Mouse (Mus musculus) lung, postnatal 25 days (tissue): ENCODE measurements around the gene Id2.

Source experiments
- DNase-seq: peaks from one replicate; pipeline ENCODE4 v3.0.0; 2022; ENCODE audit warnings: low spot score

Id2 gene

GRCm38 (mm10) chr12:25104541-25104940, 7.6 kb upstream of the Id2 start:
- no peak for DNase-seq

GRCm38 (mm10) chr12:25103911-25104310, 7.0 kb upstream of the Id2 start:
- no peak for DNase-seq

GRCm38 (mm10) chr12:25101389-25101788, 4.4 kb upstream of the Id2 start:
- no peak for DNase-seq

GRCm38 (mm10) chr12:25100411-25101217, 3.7 kb upstream of the Id2 start:
- peak; percentile 52 for DNase-seq

- DNase-seq, result no peak
Measured at GRCm38 (mm10) chr12:25099563-25100408, 2.8 kb upstream of the Id2 start.

- peak; percentile 41 for DNase-seq
Measured at GRCm38 (mm10) chr12:25099313-25099562, 2.3 kb upstream of the Id2 start.

- DNase-seq, result peak; percentile 95
Measured at GRCm38 (mm10) chr12:25098561-25099312, 1.8 kb upstream of the Id2 start.

- DNase-seq, result no peak
Measured at GRCm38 (mm10) chr12:25098161-25098550, 1.2 kb upstream of the Id2 start.

- DNase-seq, result no peak
Measured at GRCm38 (mm10) chr12:25097210-25098160, 545 bp upstream of the Id2 start.

- DNase-seq, result no peak
Measured at GRCm38 (mm10) chr12:25096640-25097051, 294 bp downstream of the Id2 start.

GRCm38 (mm10) chr12:25095974-25096639, 833 bp downstream of the Id2 start:
- peak; percentile 99 for DNase-seq

GRCm38 (mm10) chr12:25095538-25095937, 1.4 kb downstream of the Id2 start:
- no peak for DNase-seq

- no peak for DNase-seq
Measured at GRCm38 (mm10) chr12:25094621-25095521, 2.1 kb downstream of the Id2 start.

GRCm38 (mm10) chr12:25093241-25093774, 3.6 kb downstream of the Id2 start:
- DNase-seq, result no peak

- peak; percentile 39 for DNase-seq
Measured at GRCm38 (mm10) chr12:25092751-25093211, 4.2 kb downstream of the Id2 start.

GRCm38 (mm10) chr12:25092027-25092704, 4.8 kb downstream of the Id2 start:
- DNase-seq, result peak; percentile 88

GRCm38 (mm10) chr12:25089433-25089832, 7.5 kb downstream of the Id2 start:
- no peak for DNase-seq

- DNase-seq, result no peak
Measured at GRCm38 (mm10) chr12:25086966-25087365, 10.0 kb downstream of the Id2 start.
